Mouse (Mus musculus) MEL (cell line): ENCODE results near the gene Myl6. TPM values are rescaled to one million over a fixed set of nuclear protein-coding genes. Genes with fewer than 3 reads are reported as not detected.
A peak's percentile ranks its signal among the peaks of the same experiment; 100 is the strongest.
"Not testable (repeated sequence)": the region's sequence is repeated elsewhere in the genome, so short reads cannot be mapped to it uniquely, and the experiment has no call there.

Experiments
- DNase-seq: peaks from one replicate; pipeline ENCODE4 v3.0.0; 2011; ENCODE audit warnings: low read depth, low spot score
- H3K27ac ChIP-seq: 2 replicates; pipeline ENCODE4 v1.5.1; 2012; ENCODE audit warnings: low read depth, mild to moderate bottlenecking, control low read depth, low read length, moderate library complexity; ENCODE audit not compliant: control insufficient read depth
- H3K27me3 ChIP-seq, 2 experiments: fragments of 150-350 bp in 1 of 2; sonication (generic) in 1 of 2; 2 replicates each; pipeline ENCODE4 v1.6.1; 2012; ENCODE audit warnings: low read length in 2 of 2, mild to moderate bottlenecking in 2 of 2, improper control_type of control experiment in 1 of 2, moderate library complexity in 1 of 2; ENCODE audit not compliant: insufficient read depth in 2 of 2, control insufficient read depth in 1 of 2
- H3K36me3 ChIP-seq, 2 experiments: 2 replicates each; pipeline ENCODE4 v1.6.1; 2012 to 2014; ENCODE audit warnings: low read length in 2 of 2, improper control_type of control experiment in 1 of 2, inconsistent platforms in 1 of 2, mild to moderate bottlenecking in 1 of 2; ENCODE audit not compliant: insufficient read depth in 2 of 2, control insufficient read depth in 1 of 2
- H3K4me1 ChIP-seq, 2 experiments: fragments of 150-350 bp in 1 of 2; sonication (generic) in 1 of 2; 2 replicates each; pipeline ENCODE4 v1.6.1; 2012; ENCODE audit warnings: low read length in 2 of 2, improper control_type of control experiment in 1 of 2, mild to moderate bottlenecking in 1 of 2; ENCODE audit not compliant: insufficient read depth in 2 of 2, control insufficient read depth in 1 of 2
- H3K4me3 ChIP-seq, 2 experiments: fragments of 150-350 bp in 1 of 2; sonication (generic) in 1 of 2; 2 replicates each; pipeline ENCODE4 v1.5.1; 2012; ENCODE audit warnings: low read depth in 2 of 2, low read length in 2 of 2, mild to moderate bottlenecking in 2 of 2, moderate library complexity in 2 of 2, control low read depth in 1 of 2, improper control_type of control experiment in 1 of 2; ENCODE audit not compliant: control insufficient read depth in 1 of 2, insufficient read depth in 1 of 2
- H3K79me2 ChIP-seq: 2 replicates; pipeline ENCODE4 v1.6.1; 2012; ENCODE audit warnings: mild to moderate bottlenecking, low read length, moderate library complexity; ENCODE audit not compliant: control insufficient read depth, poor library complexity, insufficient read depth
- H3K9ac ChIP-seq: 2 replicates; pipeline ENCODE4 v1.6.1; 2012; ENCODE audit warnings: low read depth, mild to moderate bottlenecking, control low read depth, low read length, moderate library complexity; ENCODE audit not compliant: control insufficient read depth, poor library complexity, severe bottlenecking
- H3K9me3 ChIP-seq: fragments of 150-350 bp; sonication (generic); replicated peaks from 2 replicates; pipeline ENCODE4 v1.6.1; 2012; ENCODE audit warnings: mild to moderate bottlenecking, low read length, improper control_type of control experiment, moderate library complexity; ENCODE audit not compliant: insufficient read depth
- CTCF ChIP-seq, 3 experiments: IDR thresholded peaks in 2 of 3; conservative IDR thresholded peaks in 1 of 3; 2 replicates each; pipeline ENCODE4 v1.5.1; 2011 to 2012; ENCODE audit warnings: low read length in 3 of 3, low read depth in 2 of 3, mild to moderate bottlenecking in 2 of 3, improper control_type of control experiment in 1 of 3, inconsistent platforms in 1 of 3, mixed read lengths in 1 of 3, moderate library complexity in 1 of 3; ENCODE audit not compliant: control insufficient read depth in 1 of 3, insufficient read depth in 1 of 3, poor library complexity in 1 of 3, severe bottlenecking in 1 of 3
- E2F4 ChIP-seq: IDR thresholded peaks from 2 replicates; pipeline ENCODE4 v1.6.1; 2011; ENCODE audit warnings: low read depth, low read length, improper control_type of control experiment, borderline replicate concordance
- ELF1 ChIP-seq: IDR thresholded peaks from 2 replicates; pipeline ENCODE4 v1.6.1; 2014; ENCODE audit warnings: low read depth, mild to moderate bottlenecking, inconsistent platforms, low read length, improper control_type of control experiment, moderate library complexity
- GABPA ChIP-seq: IDR thresholded peaks from 2 replicates; pipeline ENCODE4 v1.6.1; 2012; ENCODE audit warnings: low read depth, mild to moderate bottlenecking, inconsistent platforms, low read length, improper control_type of control experiment, moderate library complexity
- HCFC1 ChIP-seq: IDR thresholded peaks from 2 replicates; pipeline ENCODE4 v1.6.1; 2012; ENCODE audit warnings: low read depth, mild to moderate bottlenecking, inconsistent platforms, low read length, improper control_type of control experiment, moderate library complexity
- MAX ChIP-seq: IDR thresholded peaks from 2 replicates; pipeline ENCODE4 v1.6.1; 2011; ENCODE audit warnings: low read length, improper control_type of control experiment
- MEF2A ChIP-seq: IDR thresholded peaks from 2 replicates; pipeline ENCODE4 v1.6.1; 2014; ENCODE audit warnings: low read depth, mild to moderate bottlenecking, inconsistent platforms, low read length, improper control_type of control experiment; ENCODE audit not compliant: poor library complexity, insufficient replicate concordance, severe bottlenecking; ENCODE audit errors: extremely low read depth
- MXI1 ChIP-seq: IDR thresholded peaks from 2 replicates; pipeline ENCODE4 v1.6.1; 2011; ENCODE audit warnings: mild to moderate bottlenecking, low read depth, low read length, improper control_type of control experiment
- MYB ChIP-seq: IDR thresholded peaks from 2 replicates; pipeline ENCODE4 v1.6.1; 2011; ENCODE audit warnings: mild to moderate bottlenecking, low read depth, low read length, improper control_type of control experiment
- MYC ChIP-seq: IDR thresholded peaks from 2 replicates; pipeline ENCODE4 v1.6.1; 2011; ENCODE audit warnings: low read depth, mild to moderate bottlenecking, low read length, improper control_type of control experiment, moderate library complexity
- NELFE ChIP-seq: IDR thresholded peaks from 2 replicates; pipeline ENCODE4 v1.6.1; 2011; ENCODE audit warnings: low read depth, low read length, improper control_type of control experiment
- NRF1 ChIP-seq: IDR thresholded peaks from 2 replicates; pipeline ENCODE4 v1.6.1; 2014; ENCODE audit warnings: low read depth, mild to moderate bottlenecking, inconsistent platforms, low read length, improper control_type of control experiment, moderate library complexity; ENCODE audit not compliant: poor library complexity, insufficient read depth, severe bottlenecking
- POLR2A ChIP-seq, 2 experiments: IDR thresholded peaks; 2 replicates each; pipeline ENCODE4 v1.6.1; 2011 to 2012; ENCODE audit warnings: low read length in 2 of 2, mild to moderate bottlenecking in 2 of 2, control low read depth in 1 of 2, improper control_type of control experiment in 1 of 2, low read depth in 1 of 2, moderate library complexity in 1 of 2; ENCODE audit not compliant: control insufficient read depth in 1 of 2, insufficient read depth in 1 of 2, poor library complexity in 1 of 2
- POLR2AphosphoS2 ChIP-seq: IDR thresholded peaks from 2 replicates; pipeline ENCODE4 v1.6.1; 2011; ENCODE audit warnings: low read length, improper control_type of control experiment
- POLR2AphosphoS5 ChIP-seq: IDR thresholded peaks from 2 replicates; pipeline ENCODE4 v1.6.1; 2012; ENCODE audit warnings: low read depth, borderline replicate concordance, mild to moderate bottlenecking, inconsistent platforms, low read length, moderate library complexity, mixed read lengths
- RAD21 ChIP-seq: IDR thresholded peaks from 2 replicates; pipeline ENCODE4 v1.6.1; 2011; ENCODE audit warnings: mild to moderate bottlenecking, low read depth, low read length, improper control_type of control experiment
- SIN3A ChIP-seq: IDR thresholded peaks from 2 replicates; pipeline ENCODE4 v1.6.1; 2012; ENCODE audit warnings: low read length, improper control_type of control experiment, inconsistent platforms
- SMC3 ChIP-seq: IDR thresholded peaks from 2 replicates; pipeline ENCODE4 v1.6.1; 2011; ENCODE audit warnings: low read depth, low read length, improper control_type of control experiment
- TAL1 ChIP-seq: IDR thresholded peaks from 2 replicates; pipeline ENCODE4 v1.6.1; 2012; ENCODE audit warnings: mild to moderate bottlenecking, inconsistent platforms, low read length, moderate library complexity, mixed read lengths
- TBP ChIP-seq: IDR thresholded peaks from 2 replicates; pipeline ENCODE4 v1.8.0; 2011; ENCODE audit warnings: low read depth, low read length, improper control_type of control experiment
- UBTF ChIP-seq: IDR thresholded peaks from 2 replicates; pipeline ENCODE4 v1.6.1; 2012; ENCODE audit warnings: low read depth, mild to moderate bottlenecking, inconsistent platforms, low read length, improper control_type of control experiment, moderate library complexity, borderline replicate concordance; ENCODE audit not compliant: insufficient read depth
- USF2 ChIP-seq, 2 experiments: IDR thresholded peaks; 2 replicates each; pipeline ENCODE4 v1.6.1; 2011 to 2012; ENCODE audit warnings: improper control_type of control experiment in 2 of 2, low read length in 2 of 2, borderline replicate concordance in 1 of 2, inconsistent platforms in 1 of 2, low read depth in 1 of 2, mild to moderate bottlenecking in 1 of 2; ENCODE audit not compliant: insufficient read depth in 1 of 2
- ZKSCAN1 ChIP-seq: IDR thresholded peaks from 2 replicates; pipeline ENCODE4 v1.6.1; 2012; ENCODE audit warnings: low read depth, mild to moderate bottlenecking, inconsistent platforms, low read length, improper control_type of control experiment, moderate library complexity
- polyA plus RNA-seq, 2 experiments: library from polyadenylated mRNA; stranded (reverse) in 1 of 2; unstranded in 1 of 2; fragments of >175 nt in 1 of 2; fragments of >200 nt in 1 of 2; gene quantifications; 2 replicates each; pipeline versions ENCODE4 v1.2.1 to v1.2.4; 2012; ENCODE audit warnings: low replicate concordance in 2 of 2, low read depth in 1 of 2; ENCODE audit not compliant: insufficient read length in 2 of 2, insufficient read depth in 1 of 2, missing spikeins in 1 of 2
- total RNA-seq: library from RNA; depleted of rRNA; stranded (reverse); fragments of 300-350 nt; gene quantifications from 2 replicates; pipeline ENCODE4 v1.2.3, GENCODE M21; 2012

Myl6 gene
- total and polyA plus RNA-seq, 3 experiments, result 399 to 589 TPM; not detected in 1

GRCm38 (mm10) chr10:128505974-128506373, 12.0 kb upstream of the Myl6 start:
- H3K27ac ChIP-seq, result no peak overlapping the region
- DNase-seq, result no peak
- H3K9ac ChIP-seq, result no peak overlapping the region
- no peaks in the 10 kb centered on the region for H3K27me3 ChIP-seq
- no peaks in the 10 kb centered on the region for H3K79me2 ChIP-seq
- H3K36me3 ChIP-seq, result peaks cover 0 to 20% of the 10 kb centered on the region in 2 experiments; a peak in 2 of 4 replicates
- H3K4me3 ChIP-seq, result no peak overlapping the region
- no peak for TF ChIP-seq MYC
- no peak for TF ChIP-seq USF2 (IDR thresholded peaks at IDR 0.05; ENCODE audit: borderline replicate concordance in 1 of 2, insufficient read depth in 1 of 2, low read depth in 1 of 2, low read length in 2 of 2)
- TF ChIP-seq RAD21, result peak; percentile 9
- no peak for TF ChIP-seq SIN3A
- TF ChIP-seq UBTF, result no peak
- TF ChIP-seq CTCF (IDR thresholded peaks at IDR 0.05 in 2 of 3, conservative IDR thresholded peaks at IDR 0.05 in 1 of 3; ENCODE audit: control insufficient read depth in 1 of 3, insufficient read depth in 1 of 3, low read depth in 2 of 3, low read length in 3 of 3, poor library complexity in 1 of 3, severe bottlenecking in 1 of 3), result peak; percentile 28 to 46 (median 39); a peak in 5 of 6 replicates
- no peak; the same call in 1 of the 2 replicates for TF ChIP-seq SMC3
- H3K4me1 ChIP-seq, result peaks cover 10 to 21% of the 10 kb centered on the region in 2 experiments
- no peaks in the 10 kb centered on the region for H3K9me3 ChIP-seq

- not testable (repeated sequence) for DNase-seq, H3K9me3 ChIP-seq, H3K4me3 ChIP-seq, H3K27me3 ChIP-seq, H3K79me2 ChIP-seq
- peak overlapping the region; percentile 48 for H3K9ac ChIP-seq
- H3K36me3 ChIP-seq, result peaks cover 0 to 20% of the 10 kb centered on the region in 2 experiments; a peak in 2 of 4 replicates
- peak overlapping the region; percentile 78 for H3K27ac ChIP-seq
- H3K4me1 ChIP-seq, result peaks cover 10 to 21% of the 10 kb centered on the region in 2 experiments
Measured at GRCm38 (mm10) chr10:128505371-128505667, 11.4 kb upstream of the Myl6 start.

GRCm38 (mm10) chr10:128504641-128505370, 10.9 kb upstream of the Myl6 start:
- Histone ChIP-seq H3K9ac (peak overlapping the region; percentile 48), H3K79me2 (no peaks in the 10 kb centered on the region), H3K9me3 (no peaks in the 10 kb centered on the region), H3K36me3 (peaks cover 0 to 20% of the 10 kb centered on the region in 2 experiments; a peak in 2 of 4 replicates), H3K27me3 (no peaks in the 10 kb centered on the region), H3K4me1 (peaks cover 11 to 21% of the 10 kb centered on the region in 2 experiments), H3K4me3 (peak overlapping the region; percentile 7 to 14), H3K27ac (peak overlapping the region; percentile 78)
- peak; percentile 85 for DNase-seq
- no peak for TF ChIP-seq POLR2AphosphoS2
- no peak for TF ChIP-seq E2F4
- TF ChIP-seq TBP, result 0 out of 2 replicates have a peak, but pooled peaks have one; percentile 38
- TF ChIP-seq UBTF, result no peak
- no peak for TF ChIP-seq MEF2A
- TF ChIP-seq TAL1, result no peak
- no peak for TF ChIP-seq ZKSCAN1
- no peak for TF ChIP-seq SMC3
- TF ChIP-seq POLR2AphosphoS5, result no peak
- peak; percentile 80 for TF ChIP-seq MAX
- TF ChIP-seq USF2 (IDR thresholded peaks at IDR 0.05; ENCODE audit: borderline replicate concordance in 1 of 2, insufficient read depth in 1 of 2, low read depth in 1 of 2, low read length in 2 of 2), result no peak
- TF ChIP-seq HCFC1, result 0 out of 2 replicates have a peak, but pooled peaks have one; percentile 26
- no peak for TF ChIP-seq MYB
- peak; percentile 42; the same call in 1 of the 2 replicates for TF ChIP-seq MXI1
- peak in 1 of 2 experiments; percentile 60; a peak in 2 of 4 replicates for TF ChIP-seq POLR2A (IDR thresholded peaks at IDR 0.05; ENCODE audit: control insufficient read depth in 1 of 2, insufficient read depth in 1 of 2, low read depth in 1 of 2, low read length in 2 of 2, poor library complexity in 1 of 2)
- no peak for TF ChIP-seq GABPA
- TF ChIP-seq NRF1, result no peak
- peak; percentile 78 for TF ChIP-seq ELF1
- no peak for TF ChIP-seq CTCF (IDR thresholded peaks at IDR 0.05 in 2 of 3, conservative IDR thresholded peaks at IDR 0.05 in 1 of 3; ENCODE audit: control insufficient read depth in 1 of 3, insufficient read depth in 1 of 3, low read depth in 2 of 3, low read length in 3 of 3, poor library complexity in 1 of 3, severe bottlenecking in 1 of 3)
- no peak for TF ChIP-seq NELFE
